Mouse (Mus musculus): ENCODE measurements around the gene Tnfrsf21.

The Tnfrsf21 gene

DNA sequence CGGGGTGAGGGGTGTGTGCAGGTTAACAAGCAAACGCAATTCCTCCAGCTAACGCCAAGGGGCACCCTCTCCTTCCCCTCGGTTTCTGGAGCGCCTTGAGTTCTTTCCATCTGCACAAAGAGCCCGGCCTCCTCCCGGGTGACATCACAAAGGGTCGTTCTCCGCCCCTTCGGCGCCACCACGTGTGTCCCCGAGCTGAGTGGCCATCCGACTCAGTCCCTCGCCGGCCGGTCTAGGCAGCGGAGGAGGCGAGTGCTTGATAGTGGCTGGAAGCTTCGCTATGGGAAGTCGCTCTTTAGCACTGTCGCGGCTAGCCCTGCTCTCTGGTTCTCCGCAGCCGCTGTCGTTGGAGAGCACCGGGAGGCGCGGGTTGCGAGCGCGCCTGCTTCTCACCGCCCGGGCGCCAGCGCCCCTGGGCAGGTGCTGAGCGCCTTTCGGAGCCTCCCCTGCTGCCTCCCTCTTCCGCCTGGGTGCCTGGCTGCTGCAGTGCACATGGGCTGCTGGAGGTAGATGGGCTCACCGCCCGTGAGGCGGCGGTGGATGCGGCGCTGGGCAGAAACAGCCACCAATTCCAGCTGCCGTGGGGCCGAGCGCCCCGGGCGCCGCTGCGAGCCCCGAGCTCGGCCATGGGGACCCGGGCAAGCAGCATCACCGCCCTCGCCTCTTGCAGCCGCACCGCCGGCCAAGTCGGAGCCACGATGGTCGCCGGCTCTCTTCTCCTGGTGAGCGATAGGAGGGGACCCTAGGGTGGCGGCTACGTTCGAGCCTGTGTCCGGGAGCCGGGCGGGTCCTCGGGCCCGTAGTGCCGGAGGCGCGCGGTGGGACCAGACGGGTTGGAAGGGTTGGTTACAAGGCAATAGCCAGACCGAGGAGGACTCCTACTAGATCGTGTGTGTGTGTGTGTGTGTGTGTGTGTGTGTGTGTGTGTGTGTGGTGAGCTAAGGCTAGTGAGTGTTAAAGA lies at the start of gene Tnfrsf21:
Gene Tnfrsf21, plus strand, starts transcription at position 185 of the 961 bp plus-strand sequence.
- DNase-seq: peak; percentile 86

GRCm38 (mm10) chr17:42968174-42968573 lies 48.2 kb upstream of the Tnfrsf21 start:
- DNase-seq: no peak

DNA sequence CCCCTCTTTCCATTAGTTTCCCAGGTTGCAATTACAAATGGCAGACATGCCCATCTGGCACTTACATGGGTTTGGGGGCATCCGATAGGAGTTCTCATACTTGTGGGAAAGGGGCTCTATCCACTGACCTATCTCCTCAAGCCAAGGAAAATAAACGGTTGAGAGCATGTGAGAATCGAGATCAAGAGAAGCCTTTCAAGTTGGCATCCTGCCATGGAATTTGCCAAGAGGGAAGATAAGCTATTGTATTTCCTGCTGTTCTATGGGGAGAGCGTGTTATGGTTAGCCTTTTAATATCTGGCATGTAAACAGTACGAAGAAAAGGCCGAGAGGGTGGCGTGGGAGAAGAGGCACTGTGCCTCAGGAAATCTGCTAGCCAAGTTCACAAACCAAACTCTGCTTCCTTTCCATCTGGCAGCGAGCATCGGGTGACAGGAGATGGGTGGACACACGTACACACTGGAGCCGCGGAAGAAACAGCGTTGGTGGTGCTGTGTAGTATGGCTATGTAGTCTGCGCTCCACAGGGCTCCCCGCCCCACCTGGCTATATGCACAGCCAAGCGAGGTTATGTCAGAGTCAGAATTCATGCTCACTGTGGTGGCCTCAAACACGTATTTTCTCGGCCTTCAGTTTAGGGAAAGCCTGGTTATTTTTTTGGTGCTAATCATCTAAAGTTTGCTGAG lies 40.9 kb upstream of the Tnfrsf21 start:
- DNase-seq: no peak

GRCm38 (mm10) chr17:42977766-42978165 lies 38.6 kb upstream of the Tnfrsf21 start:
- no peak for DNase-seq

DNA sequence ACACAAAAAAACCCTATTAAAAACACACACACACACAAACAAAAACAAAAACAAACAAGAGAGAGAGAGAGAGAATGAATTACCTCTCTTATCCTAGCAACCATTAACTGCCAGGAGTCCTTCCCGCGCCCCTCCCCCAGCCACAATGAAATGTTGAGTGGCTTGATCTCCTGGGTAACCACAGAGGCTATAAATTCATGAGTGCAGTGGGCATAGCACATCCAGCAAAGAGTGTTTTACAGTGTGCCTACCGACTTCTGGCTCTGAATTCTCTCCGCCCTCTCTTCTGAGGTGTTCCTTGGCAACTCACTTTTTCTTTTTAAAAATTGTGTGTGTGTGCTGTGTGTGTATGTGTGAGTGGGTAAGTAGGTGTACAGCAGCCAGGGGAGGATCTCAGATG lies 38.0 kb upstream of the Tnfrsf21 start:
- no peak for DNase-seq

DNA sequence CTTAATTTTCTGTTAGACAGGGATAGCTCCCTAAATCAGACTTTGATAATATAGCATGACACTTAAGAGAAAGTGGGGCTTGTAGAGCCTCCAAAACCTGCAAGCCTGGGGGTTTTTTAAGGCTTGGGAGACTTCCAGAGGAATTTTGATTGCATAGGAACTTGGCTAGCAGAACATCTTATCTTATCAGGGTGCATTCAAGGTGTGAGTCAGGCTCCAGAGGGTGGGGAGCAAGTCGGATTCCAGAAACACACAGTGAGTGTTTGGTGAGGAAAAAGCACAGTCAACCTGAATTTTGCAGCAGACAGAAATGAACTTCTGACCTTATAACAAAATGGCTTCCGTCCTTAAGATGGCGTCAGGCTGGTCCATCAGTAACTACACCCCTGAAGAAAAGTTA lies 34.5 kb upstream of the Tnfrsf21 start:
- DNase-seq: no peak

GRCm38 (mm10) chr17:42982568-42982967 lies 33.8 kb upstream of the Tnfrsf21 start:
- DNase-seq: no peak

- DNase-seq: no peak
These were observed 30.3 kb upstream of the Tnfrsf21 start for GRCm38 (mm10) chr17:42985837-42986589.

DNA sequence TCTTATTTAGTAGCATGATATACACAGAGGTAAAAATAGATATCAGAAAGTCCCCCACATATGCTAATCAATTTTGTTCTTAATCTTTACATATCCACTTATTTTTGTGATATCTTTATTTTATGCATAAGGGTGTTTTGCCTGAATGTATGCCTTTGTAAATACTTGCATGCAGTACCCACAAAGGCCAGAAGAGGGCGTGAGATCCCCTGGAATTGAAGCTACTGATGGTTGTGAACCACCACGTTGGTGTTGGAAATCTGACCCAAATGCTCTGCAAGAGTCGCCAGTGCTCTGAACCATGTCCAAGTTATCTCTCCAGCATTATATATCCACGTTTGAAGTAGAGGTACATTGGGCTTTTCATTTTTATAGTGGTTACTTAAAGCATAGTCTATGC lies 28.7 kb upstream of the Tnfrsf21 start:
- DNase-seq: no peak

- no peak for DNase-seq
These were observed 26.4 kb upstream of the Tnfrsf21 start for GRCm38 (mm10) chr17:42989981-42990380.

GRCm38 (mm10) chr17:42991112-42991511 lies 25.2 kb upstream of the Tnfrsf21 start:
- DNase-seq: no peak

GRCm38 (mm10) chr17:42999446-42999977 lies 16.8 kb upstream of the Tnfrsf21 start:
- DNase-seq: no peak

GRCm38 (mm10) chr17:43000598-43000997 lies 15.8 kb upstream of the Tnfrsf21 start:
- DNase-seq: no peak

GRCm38 (mm10) chr17:43012718-43013117 lies 3.6 kb upstream of the Tnfrsf21 start:
- DNase-seq: peak; percentile 21

DNA sequence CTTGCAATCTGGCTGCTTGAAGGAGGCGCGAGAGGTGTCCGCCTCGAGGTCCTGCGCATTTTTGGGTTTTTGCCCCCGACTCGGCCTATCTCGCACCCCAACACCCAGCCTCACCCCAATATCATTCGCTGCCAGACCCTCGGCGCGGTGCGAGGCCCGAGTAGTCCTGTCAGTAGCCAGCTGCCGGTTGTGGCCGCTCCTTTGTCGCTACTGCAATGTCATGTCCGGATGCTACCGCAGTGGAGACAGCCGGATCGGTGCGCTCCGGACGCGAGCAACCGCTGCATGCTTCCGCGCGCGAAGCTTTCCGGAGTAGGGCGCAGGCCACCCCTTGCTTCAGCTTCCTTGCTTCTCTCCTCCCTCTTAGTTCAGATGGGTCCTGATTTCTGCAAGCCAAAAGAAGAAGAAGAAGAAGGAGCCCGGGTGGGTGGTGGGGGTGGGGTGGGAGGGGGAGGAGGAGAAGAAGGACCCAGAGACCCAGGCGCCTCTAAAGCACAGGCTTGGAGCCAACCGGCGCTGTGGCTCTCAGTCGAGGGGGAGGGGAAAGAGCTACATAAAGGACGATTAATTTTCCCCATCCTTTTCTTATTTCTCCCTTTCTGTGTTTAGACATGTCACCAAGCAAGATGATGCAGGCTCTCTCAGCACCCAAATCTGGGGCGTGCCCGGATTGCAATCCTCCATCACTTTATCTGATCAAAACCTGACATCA lies 1.1 kb downstream of the Tnfrsf21 start:
- DNase-seq: peak; percentile 26

GRCm38 (mm10) chr17:43018071-43018470 lies 1.7 kb downstream of the Tnfrsf21 start:
- DNase-seq: no peak

DNA sequence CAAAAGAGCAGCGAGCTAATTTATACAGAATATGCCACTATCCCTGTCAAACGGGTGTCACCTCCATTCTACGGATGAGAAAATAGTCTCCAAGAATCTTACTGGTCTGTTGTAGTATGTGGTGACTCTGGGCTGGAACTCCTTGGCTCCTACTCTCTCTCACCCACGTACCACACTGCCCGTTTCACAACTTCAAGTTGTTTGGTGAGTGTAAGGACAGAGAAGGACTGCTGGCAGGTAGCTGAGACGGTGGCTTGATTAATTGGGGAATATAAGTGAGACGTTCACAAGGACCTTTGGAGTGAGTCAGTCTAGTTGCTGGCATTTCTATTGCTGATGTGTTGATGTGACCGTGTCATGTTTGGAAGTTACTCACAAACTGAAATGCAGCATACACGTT lies 3.3 kb downstream of the Tnfrsf21 start:
- DNase-seq: no peak

- no peak for DNase-seq
These were observed 4.7 kb downstream of the Tnfrsf21 start for GRCm38 (mm10) chr17:43021017-43021416.

GRCm38 (mm10) chr17:43022056-43022455 lies 5.7 kb downstream of the Tnfrsf21 start:
- no peak for DNase-seq

- DNase-seq: no peak
These were observed 7.4 kb downstream of the Tnfrsf21 start for GRCm38 (mm10) chr17:43023637-43024217.

DNA sequence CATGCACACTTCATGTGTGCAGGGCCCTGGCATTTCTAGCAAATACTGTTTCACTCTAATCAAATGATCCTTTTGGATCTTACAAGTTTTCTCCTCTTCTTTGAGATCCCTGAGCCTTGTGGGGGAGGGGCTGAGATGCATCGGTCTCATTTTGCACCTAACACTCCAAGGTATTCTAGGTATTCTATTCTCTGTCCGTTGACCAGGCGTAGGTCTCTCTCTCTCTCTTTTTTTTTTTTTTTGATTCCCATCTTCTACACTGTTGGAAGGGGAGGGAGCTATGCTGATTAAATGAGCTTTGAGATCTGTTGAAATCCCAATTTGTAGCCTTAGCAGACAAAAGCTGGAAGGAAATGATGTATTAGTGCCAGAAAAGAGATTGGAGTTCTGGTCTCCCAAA lies 8.2 kb downstream of the Tnfrsf21 start:
- DNase-seq: no peak

- no peak for DNase-seq
These were observed 8.7 kb downstream of the Tnfrsf21 start for GRCm38 (mm10) chr17:43025048-43025447.

All from cerebellum, adult 11 months (tissue).